Mouse (Mus musculus) forebrain, embryonic 12.5 days (tissue): Measurements from ENCODE around the gene Mid1. TPM values are rescaled to one million over a fixed set of nuclear protein-coding genes. Genes with fewer than 3 reads are reported as not detected.
"Not testable (repeated sequence)": the region's sequence is repeated elsewhere in the genome, so short reads cannot be mapped to it uniquely, and the experiment has no call there.

Experiments used
- ATAC-seq: fragments of 200-750 bp; cut with Nextera tagmentation; 2 replicates; pipeline ENCODE4 v1.8.0; 2017; ENCODE audit warnings: moderate TSS enrichment; ENCODE audit not compliant: low FRiP score
- H3K27ac ChIP-seq: fragments of 300-500 bp; sonication (generic); 2 replicates; pipeline ENCODE4 v1.5.1; 2016; ENCODE audit warnings: mild to moderate bottlenecking
- H3K27me3 ChIP-seq: fragments of 300-500 bp; sonication (generic); 2 replicates; pipeline ENCODE4 v1.6.1; 2016; ENCODE audit warnings: mild to moderate bottlenecking
- H3K36me3 ChIP-seq: fragments of 300-500 bp; sonication (generic); replicated peaks from 2 replicates; pipeline ENCODE4 v1.6.1; 2016; ENCODE audit warnings: mild to moderate bottlenecking
- H3K4me1 ChIP-seq: fragments of 300-500 bp; sonication (generic); 2 replicates; pipeline ENCODE4 v1.6.1; 2016
- H3K4me2 ChIP-seq: fragments of 300-500 bp; sonication (generic); 2 replicates; pipeline ENCODE4 v1.6.1; 2016; ENCODE audit warnings: mild to moderate bottlenecking, moderate library complexity
- H3K4me3 ChIP-seq: fragments of 300-500 bp; sonication (generic); replicated peaks from 2 replicates; pipeline ENCODE4 v1.5.1; 2016; ENCODE audit warnings: mild to moderate bottlenecking
- H3K9ac ChIP-seq: fragments of 300-500 bp; sonication (generic); 2 replicates; pipeline ENCODE4 v1.6.1; 2016; ENCODE audit warnings: mild to moderate bottlenecking
- H3K9me3 ChIP-seq: fragments of 300-500 bp; sonication (generic); 2 replicates; pipeline ENCODE4 v1.6.1; 2016
- WGBS: fragments of 180-500 bp; shearing (Covaris S2); methylation state at CpG from one replicate; pipeline ENCODE4 v1.1.7; 2016; 5-methylcytosine and 5-hydroxymethylcytosine counted together
- polyA plus RNA-seq: library from polyadenylated mRNA; unstranded; fragments of >200 nt; fragmentation: Nextera tagmentation; extraction: Ambion mirVana; gene quantifications from 2 replicates; pipeline ENCODE4 v1.2.1, GENCODE M21; 2016

Mid1 gene
- polyA plus RNA-seq, 1 experiment from 2014 or later: 16.2 TPM

- ATAC-seq, H3K27ac ChIP-seq, H3K9ac ChIP-seq, H3K4me1 ChIP-seq, H3K4me2 ChIP-seq, H3K27me3 ChIP-seq, H3K4me3 ChIP-seq: not testable (repeated sequence)
- Histone ChIP-seq H3K9me3 (peaks cover 81% of the 10 kb centered on the region), H3K36me3 (peaks cover 74% of the 10 kb centered on the region)
- WGBS: 94% methylated on average over 21 of the region's 21 CpGs
These were observed 299.9 kb downstream of the Mid1 start for GRCm38 (mm10) chrX:169984853-169985252.

- ATAC-seq: peak; percentile 22; the same call in 1 of the 2 replicates
- H3K27me3 ChIP-seq, H3K4me2 ChIP-seq, H3K27ac ChIP-seq, H3K4me1 ChIP-seq, H3K4me3 ChIP-seq, H3K9ac ChIP-seq: not testable (repeated sequence)
- Histone ChIP-seq H3K36me3 (peaks cover 78% of the 10 kb centered on the region), H3K9me3 (peaks cover 81% of the 10 kb centered on the region)
- 85% methylated on average over 18 of the region's 18 CpGs for WGBS
These were observed 300.8 kb downstream of the Mid1 start for GRCm38 (mm10) chrX:169985796-169986195.

GRCm38 (mm10) chrX:169986519-169987367 lies 301.7 kb downstream of the Mid1 start:
- not testable (repeated sequence) for H3K27me3 ChIP-seq, H3K4me1 ChIP-seq, H3K9ac ChIP-seq
- peak overlapping the region; percentile 21; the same call in 1 of the 2 replicates for H3K27ac ChIP-seq
- peak; percentile 92 for ATAC-seq
- H3K4me3 ChIP-seq: peak overlapping the region; percentile 19
- WGBS: 53% methylated on average over 51 of the region's 51 CpGs
- peak overlapping the region; percentile 32 for H3K4me2 ChIP-seq
- H3K9me3 ChIP-seq: peaks cover 72% of the 10 kb centered on the region
- peaks cover 72% of the 10 kb centered on the region for H3K36me3 ChIP-seq

DNA sequence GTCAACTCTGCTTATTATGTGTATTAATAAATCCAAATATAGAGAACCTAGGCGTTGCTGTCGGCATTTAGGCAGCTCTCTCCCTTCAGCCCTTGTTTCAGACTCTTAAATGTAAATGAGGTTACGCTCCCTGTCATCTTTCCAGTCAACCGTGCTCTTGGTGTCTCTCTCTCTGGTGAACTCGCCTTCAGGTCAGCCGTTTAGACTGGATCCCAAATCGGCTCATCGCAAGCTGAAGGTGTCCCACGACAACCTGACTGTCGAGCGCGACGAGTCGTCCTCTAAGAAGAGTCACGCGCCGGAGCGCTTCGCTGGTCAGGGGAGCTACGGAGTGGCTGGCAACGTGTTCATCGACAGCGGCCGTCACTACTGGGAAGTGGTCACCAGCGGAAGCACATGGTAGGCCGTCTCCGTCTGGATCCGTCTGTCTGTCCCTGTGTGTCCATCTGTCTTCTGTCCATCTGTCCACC lies 302.4 kb downstream of the Mid1 start:
- not testable (repeated sequence) for H3K9ac ChIP-seq, H3K4me2 ChIP-seq, H3K4me1 ChIP-seq, H3K27ac ChIP-seq, H3K4me3 ChIP-seq, H3K27me3 ChIP-seq
- Histone ChIP-seq H3K36me3 (peaks cover 66% of the 10 kb centered on the region), H3K9me3 (peaks cover 65% of the 10 kb centered on the region)
- WGBS: 88% methylated on average over 28 of the region's 28 CpGs
- peak; percentile 31; the same call in 1 of the 2 replicates for ATAC-seq

GRCm38 (mm10) chrX:169988571-169989218 lies 303.7 kb downstream of the Mid1 start:
- peaks cover 53% of the 10 kb centered on the region for H3K36me3 ChIP-seq

DNA sequence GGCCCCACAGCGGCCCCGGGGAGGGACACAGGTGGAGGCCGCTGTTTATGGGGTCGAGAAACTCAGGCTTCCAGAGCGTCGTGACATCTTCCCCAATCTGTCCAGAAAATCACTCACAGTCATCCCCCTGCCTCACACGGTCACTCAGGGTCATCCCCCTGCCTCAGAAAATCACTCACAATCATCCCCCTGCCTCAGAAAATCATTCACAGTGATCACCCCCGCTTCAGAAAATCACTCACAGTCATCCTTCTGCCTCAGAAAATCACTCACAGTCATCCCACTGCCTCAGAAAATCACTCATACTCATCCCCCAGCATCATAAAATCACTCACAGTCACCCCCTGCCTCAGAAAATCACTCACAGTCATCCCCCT lies 304.2 kb downstream of the Mid1 start:
- not testable (repeated sequence) for H3K27me3 ChIP-seq, H3K4me3 ChIP-seq, H3K27ac ChIP-seq, H3K9ac ChIP-seq, H3K4me2 ChIP-seq, H3K4me1 ChIP-seq
- Histone ChIP-seq H3K36me3 (peaks cover 48% of the 10 kb centered on the region), H3K9me3 (peaks cover 48% of the 10 kb centered on the region)
- 86% methylated on average over 8 of the region's 8 CpGs for WGBS
- peak; percentile 5; the same call in 1 of the 2 replicates for ATAC-seq

More at GRCm38 (mm10) chrX:169988571-169989218, 303.7 kb downstream of the Mid1 start:
- not testable (repeated sequence) for H3K4me2 ChIP-seq, H3K27ac ChIP-seq, H3K4me1 ChIP-seq, H3K9ac ChIP-seq, H3K27me3 ChIP-seq, H3K4me3 ChIP-seq
- peak; percentile 11; the same call in 1 of the 2 replicates for ATAC-seq
- peaks cover 53% of the 10 kb centered on the region for H3K9me3 ChIP-seq
- WGBS: 94% methylated on average over 56 of the region's 56 CpGs

GRCm38 (mm10) chrX:169989691-169990631 lies 305.0 kb downstream of the Mid1 start:
- not testable (repeated sequence) for H3K4me2 ChIP-seq, H3K27me3 ChIP-seq, H3K4me3 ChIP-seq, H3K9ac ChIP-seq, H3K27ac ChIP-seq, H3K4me1 ChIP-seq
- H3K36me3 ChIP-seq: peaks cover 40% of the 10 kb centered on the region
- peaks cover 41% of the 10 kb centered on the region for H3K9me3 ChIP-seq
- WGBS: 77% methylated on average over 56 of the region's 56 CpGs
- ATAC-seq: 0 out of 2 replicates have a peak, but pooled peaks have one; percentile 0

DNA sequence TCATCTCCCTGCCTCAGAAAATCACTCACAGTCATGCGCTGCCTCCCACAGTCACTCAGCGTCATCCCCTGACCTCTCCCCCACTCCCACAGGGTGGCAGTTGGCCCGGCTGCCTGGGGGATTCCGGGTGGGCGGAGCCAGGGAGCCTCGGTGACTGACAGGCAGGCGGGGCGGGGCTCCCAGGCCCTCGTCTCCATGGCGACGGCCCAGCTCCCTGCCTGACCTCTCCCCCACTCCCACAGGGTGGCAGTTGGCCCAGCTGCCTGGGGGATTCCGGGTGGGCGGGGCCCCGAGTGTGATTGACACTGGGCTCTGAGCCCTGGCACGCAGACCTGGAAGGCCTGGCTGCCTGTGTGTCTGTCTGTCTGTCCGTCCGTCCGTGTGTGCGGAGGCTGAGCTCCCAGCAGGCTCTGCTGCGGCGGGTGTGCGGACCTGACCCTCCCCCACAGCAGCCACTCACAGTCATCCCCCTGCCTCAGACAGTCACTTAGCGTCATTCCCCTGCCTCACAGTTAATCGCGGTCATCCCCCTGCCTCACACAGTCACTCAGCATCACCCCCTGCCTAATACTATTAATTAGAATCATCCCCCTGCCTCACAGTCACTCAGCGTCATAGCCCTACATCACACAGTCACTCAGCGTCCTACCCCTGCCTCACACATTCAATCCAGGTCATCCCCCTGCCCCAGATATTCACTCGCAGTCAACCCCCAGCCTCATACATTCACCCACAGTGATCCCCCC lies 306.3 kb downstream of the Mid1 start:
- peaks cover 32% of the 10 kb centered on the region for H3K9me3 ChIP-seq
- not testable (repeated sequence) for H3K27ac ChIP-seq, H3K4me1 ChIP-seq, H3K9ac ChIP-seq, H3K27me3 ChIP-seq, H3K4me3 ChIP-seq
- ATAC-seq: peak; percentile 31
- 10% methylated on average over 15 of the region's 28 CpGs for WGBS
- H3K4me2 ChIP-seq: peak overlapping the region; percentile 25; the same call in 1 of the 2 replicates
- H3K36me3 ChIP-seq: peaks cover 32% of the 10 kb centered on the region

DNA sequence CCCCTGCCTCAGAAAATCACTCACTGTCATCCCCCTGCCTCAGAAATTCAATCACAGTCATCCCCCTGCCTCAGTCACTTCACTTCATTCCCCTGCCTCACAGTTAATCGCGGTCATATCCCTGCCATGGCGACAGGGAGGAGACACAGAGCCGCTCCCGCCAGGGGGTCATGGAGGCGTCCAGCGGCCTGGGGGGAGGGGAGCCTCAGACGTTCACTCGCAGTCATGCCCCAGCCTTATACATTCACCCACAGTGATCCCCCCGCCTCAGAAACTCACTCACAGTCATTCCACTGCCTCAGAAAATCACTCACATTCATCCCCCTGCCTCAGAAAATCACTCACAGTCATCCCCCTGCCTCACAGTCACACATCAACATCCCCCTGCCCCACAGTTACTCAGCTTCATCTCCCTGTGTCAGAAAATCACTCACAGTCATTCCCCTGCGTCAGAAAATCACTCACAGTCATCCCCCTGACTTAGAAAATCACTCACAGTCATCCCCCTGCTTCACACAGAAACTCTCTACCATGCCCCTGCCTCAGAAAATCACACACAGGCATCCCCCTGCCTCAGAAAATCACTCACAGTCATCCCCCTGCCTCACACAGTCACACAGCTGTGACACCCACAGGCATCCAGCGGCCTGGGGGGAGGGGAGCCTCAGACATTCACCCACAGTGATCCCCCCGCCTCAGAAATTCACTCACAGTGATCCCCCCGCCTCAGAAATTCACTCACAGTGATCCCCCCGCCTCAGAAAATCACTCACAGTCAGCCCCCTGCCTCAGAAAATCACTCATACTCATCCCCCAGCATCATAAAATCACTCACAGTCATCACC lies 307.3 kb downstream of the Mid1 start:
- H3K27ac ChIP-seq, H3K9ac ChIP-seq, ATAC-seq, H3K4me3 ChIP-seq, H3K4me1 ChIP-seq, H3K27me3 ChIP-seq, H3K4me2 ChIP-seq: not testable (repeated sequence)
- 13% methylated on average over 5 of the region's 15 CpGs for WGBS
- H3K9me3 ChIP-seq: peaks cover 27% of the 10 kb centered on the region
- H3K36me3 ChIP-seq: peaks cover 26% of the 10 kb centered on the region

- H3K9ac ChIP-seq, ATAC-seq, H3K4me3 ChIP-seq, H3K4me2 ChIP-seq, H3K27me3 ChIP-seq, H3K27ac ChIP-seq, H3K4me1 ChIP-seq: not testable (repeated sequence)
- Histone ChIP-seq H3K36me3 (peaks cover 22% of the 10 kb centered on the region), H3K9me3 (peaks cover 23% of the 10 kb centered on the region)
- 28% methylated on average over 5 of the region's 8 CpGs for WGBS
These were observed 308.1 kb downstream of the Mid1 start for GRCm38 (mm10) chrX:169992951-169993547.
